Mouse (Mus musculus) lung, adult 2 months (tissue): ENCODE results near the gene Homez. TPM values are rescaled to one million over a fixed set of nuclear protein-coding genes. Genes with fewer than 3 reads are reported as not detected.

Source experiments
- DNase-seq: peaks from one replicate; pipeline ENCODE4 v3.0.0; 2022
- H3K4me1 ChIP-seq: fragments of 200-500 bp; 2 replicates; pipeline ENCODE4 v1.6.1; 2011; ENCODE audit warnings: low read length; ENCODE audit not compliant: control insufficient read depth, insufficient read depth
- H3K4me3 ChIP-seq: fragments of 200-500 bp; replicated peaks from 2 replicates; pipeline ENCODE3; 2011; ENCODE audit warnings: low read depth, mild to moderate bottlenecking, control low read depth, low read length; ENCODE audit errors: extremely low read depth
- CTCF ChIP-seq: fragments of 200-500 bp; IDR thresholded peaks from 2 replicates; pipeline ENCODE4 v1.5.1; 2011; ENCODE audit warnings: mild to moderate bottlenecking, low read length, control low read depth; ENCODE audit not compliant: insufficient read depth
- POLR2A ChIP-seq: fragments of 200-500 bp; IDR thresholded peaks from 2 replicates; pipeline ENCODE4 v1.6.1; 2011; ENCODE audit warnings: low read depth, mild to moderate bottlenecking, control low read depth, low read length, borderline replicate concordance; ENCODE audit errors: extremely low read depth
- WGBS: fragments of 180-500 bp; shearing (Covaris S2); methylation state at CpG from one replicate; pipeline ENCODE4 v1.1.7; 2018; 5-methylcytosine and 5-hydroxymethylcytosine counted together
- polyA plus RNA-seq: library from polyadenylated mRNA; depleted of rRNA; stranded (reverse); fragments of >200 nt; gene quantifications from 2 replicates; pipeline ENCODE4 v1.2.3, GENCODE M21; 2012

Homez gene
- polyA plus RNA-seq, 1 experiment: 5.3 TPM

- no peaks in the 10 kb centered on the region for H3K4me1 ChIP-seq
- TF ChIP-seq CTCF (no peak), POLR2A (no peak)
- WGBS: 82% methylated on average over 7 of the region's 7 CpGs
- no peak overlapping the region for H3K4me3 ChIP-seq
- no peak for DNase-seq
Observed at GRCm38 (mm10) chr14:54856703-54857102, 14.1 kb downstream of the Homez start.

- TF ChIP-seq CTCF: no peak
- TF ChIP-seq POLR2A: no peak
- 99% methylated on average over 3 of the region's 3 CpGs for WGBS
- no peak overlapping the region for H3K4me3 ChIP-seq
Observed at GRCm38 (mm10) chr14:54855726-54856125, 15.0 kb downstream of the Homez start.

GRCm38 (mm10) chr14:54843461-54843860, 27.3 kb downstream of the Homez start:
- Histone ChIP-seq H3K4me3 (no peak overlapping the region), H3K4me1 (no peaks in the 10 kb centered on the region)
- WGBS: 1% methylated on average over 4 of the region's 4 CpGs
- TF ChIP-seq CTCF: peak; percentile 24; the same call in 1 of the 2 replicates
- TF ChIP-seq POLR2A: no peak
- no peak for DNase-seq

More at GRCm38 (mm10) chr14:54855726-54856125, 15.0 kb downstream of the Homez start:
- DNase-seq: no peak
- no peaks in the 10 kb centered on the region for H3K4me1 ChIP-seq

- Histone ChIP-seq H3K4me1 (no peaks in the 10 kb centered on the region), H3K4me3 (no peak overlapping the region)
- WGBS: 72% methylated on average over 1 of the region's 1 CpGs
- TF ChIP-seq POLR2A (no peak), CTCF (no peak)
- DNase-seq: no peak
Observed at GRCm38 (mm10) chr14:54823716-54824115, 47.0 kb downstream of the Homez start.

GRCm38 (mm10) chr14:54822301-54822700, 48.5 kb downstream of the Homez start:
- no peak overlapping the region for H3K4me3 ChIP-seq
- 78% methylated on average over 2 of the region's 2 CpGs for WGBS
- no peaks in the 10 kb centered on the region for H3K4me1 ChIP-seq
- DNase-seq: no peak
- no peak for TF ChIP-seq POLR2A
- no peak for TF ChIP-seq CTCF

GRCm38 (mm10) chr14:54817791-54818190, 53.0 kb downstream of the Homez start:
- DNase-seq: no peak

GRCm38 (mm10) chr14:54815737-54816136, 55.0 kb downstream of the Homez start:
- 57% methylated on average over 3 of the region's 3 CpGs for WGBS
- no peak for TF ChIP-seq POLR2A
- no peak for TF ChIP-seq CTCF
- no peak overlapping the region for H3K4me3 ChIP-seq
- DNase-seq: no peak
- no peaks in the 10 kb centered on the region for H3K4me1 ChIP-seq

More at GRCm38 (mm10) chr14:54817791-54818190, 53.0 kb downstream of the Homez start:
- Histone ChIP-seq H3K4me1 (no peaks in the 10 kb centered on the region), H3K4me3 (no peak overlapping the region)
- no peak for TF ChIP-seq POLR2A
- no peak for TF ChIP-seq CTCF
- WGBS: 44% methylated on average over 2 of the region's 2 CpGs

GRCm38 (mm10) chr14:54813991-54814390, 56.8 kb downstream of the Homez start, which contains the start of gene Rnf212b:
Gene Rnf212b (plus strand): TSS chr14:54814141.
- no peak for TF ChIP-seq CTCF
- no peak for DNase-seq
- WGBS: 80% methylated on average over 29 of the region's 29 CpGs

GRCm38 (mm10) chr14:54809668-54810033, 61.1 kb downstream of the Homez start:
- 76% methylated on average over 3 of the region's 3 CpGs for WGBS
- no peak for DNase-seq
- H3K4me1 ChIP-seq: no peaks in the 10 kb centered on the region
- TF ChIP-seq POLR2A: no peak
- TF ChIP-seq CTCF: no peak
- no peak overlapping the region for H3K4me3 ChIP-seq

More at GRCm38 (mm10) chr14:54813991-54814390, 56.8 kb downstream of the Homez start, which contains the start of gene Rnf212b:
- H3K4me1 ChIP-seq: no peaks in the 10 kb centered on the region
- no peak within 1 kb of the TSS for H3K4me3 ChIP-seq

GRCm38 (mm10) chr14:54808718-54809667, 61.8 kb downstream of the Homez start:
- H3K4me3 ChIP-seq: no peak overlapping the region
- DNase-seq: no peak
- WGBS: 51% methylated on average over 4 of the region's 4 CpGs
- no peaks in the 10 kb centered on the region for H3K4me1 ChIP-seq
- no peak for TF ChIP-seq POLR2A
- no peak for TF ChIP-seq CTCF
